Mouse (Mus musculus) ES-E14 (cell line): ENCODE measurements around the gene Ptpn13. TPM values are rescaled to one million over a fixed set of nuclear protein-coding genes. Genes with fewer than 3 reads are reported as not detected.

Experiments
- DNase-seq: peaks from one replicate; pipeline ENCODE4 v3.0.0-alpha.2; 2013; ENCODE audit warnings: low read depth, low spot score
- H3K27ac ChIP-seq: 2 replicates; pipeline ENCODE4 v1.5.1; 2012; ENCODE audit warnings: low read depth, mild to moderate bottlenecking, low read length, moderate library complexity, mixed read lengths; ENCODE audit not compliant: poor library complexity, insufficient read depth, severe bottlenecking
- H3K36me3 ChIP-seq: 2 replicates; pipeline ENCODE4 v1.6.1; 2012; ENCODE audit warnings: mild to moderate bottlenecking, low read length, moderate library complexity, mixed read lengths; ENCODE audit not compliant: control insufficient read depth, poor library complexity, insufficient read depth, severe bottlenecking
- H3K4me1 ChIP-seq, 2 experiments: fragments of 150-350 bp in 1 of 2; sonication (generic) in 1 of 2; 2 replicates each; pipeline ENCODE4 v1.6.1; 2012; ENCODE audit warnings: low read length in 2 of 2, mild to moderate bottlenecking in 1 of 2, mixed read lengths in 1 of 2; ENCODE audit not compliant: control insufficient read depth in 2 of 2, insufficient read depth in 2 of 2, poor library complexity in 1 of 2
- H3K4me3 ChIP-seq, 2 experiments: fragments of 150-350 bp in 1 of 2; sonication (generic) in 1 of 2; 2 replicates each; pipeline ENCODE4 v1.5.1; 2012; ENCODE audit warnings: low read length in 2 of 2, low read depth in 1 of 2, mild to moderate bottlenecking in 1 of 2, mixed read lengths in 1 of 2; ENCODE audit not compliant: insufficient read depth in 1 of 2, poor library complexity in 1 of 2, severe bottlenecking in 1 of 2
- H3K9ac ChIP-seq: 2 replicates; pipeline ENCODE4 v1.6.1; 2012; ENCODE audit warnings: low read depth, mild to moderate bottlenecking, low read length, mixed read lengths; ENCODE audit not compliant: poor library complexity, insufficient read depth, severe bottlenecking
- H3K9me3 ChIP-seq: fragments of 150-350 bp; sonication (generic); 2 replicates; pipeline ENCODE4 v1.6.1; 2012; ENCODE audit warnings: low read depth, mild to moderate bottlenecking, low read length; ENCODE audit not compliant: control insufficient read depth, insufficient read depth
- CHD2 ChIP-seq: IDR thresholded peaks from 2 replicates; pipeline ENCODE4 v1.6.1; 2014; ENCODE audit warnings: mild to moderate bottlenecking, low read depth, low read length, inconsistent platforms
- HCFC1 ChIP-seq: IDR thresholded peaks from 2 replicates; pipeline ENCODE4 v1.6.1; 2012; ENCODE audit warnings: low read length, inconsistent platforms, borderline replicate concordance; ENCODE audit not compliant: insufficient read depth
- MAFK ChIP-seq: IDR thresholded peaks from 2 replicates; pipeline ENCODE4 v1.6.1; 2014; ENCODE audit warnings: mild to moderate bottlenecking, low read depth, low read length, inconsistent platforms; ENCODE audit not compliant: insufficient read depth
- ZC3H11A ChIP-seq: IDR thresholded peaks from 2 replicates; pipeline ENCODE4 v1.6.1; 2012; ENCODE audit warnings: low read depth, mild to moderate bottlenecking, inconsistent platforms, low read length, borderline replicate concordance
- ZNF384 ChIP-seq: IDR thresholded peaks from 2 replicates; pipeline ENCODE4 v1.6.1; 2012; ENCODE audit warnings: low read depth, low read length, inconsistent platforms
- in situ Hi-C, 2 experiments: fragments of 600-800 bp; cut with MboI; formaldehyde crosslinking; loops; one replicate each; pipeline ENCODE4 v1.15.1; 2025; ENCODE audit warnings: low sequenced_read_pairs in 2 of 2, inconsistent platforms in 1 of 2; ENCODE audit not compliant: unreplicated experiment in 2 of 2
- total RNA-seq: library from RNA; depleted of rRNA; stranded (reverse); fragments of 300-350 nt; gene quantifications from 2 replicates; pipeline ENCODE4 v1.2.3, GENCODE M21; 2012

The Ptpn13 gene
- total RNA-seq, 1 experiment: 12.6 TPM

DNA sequence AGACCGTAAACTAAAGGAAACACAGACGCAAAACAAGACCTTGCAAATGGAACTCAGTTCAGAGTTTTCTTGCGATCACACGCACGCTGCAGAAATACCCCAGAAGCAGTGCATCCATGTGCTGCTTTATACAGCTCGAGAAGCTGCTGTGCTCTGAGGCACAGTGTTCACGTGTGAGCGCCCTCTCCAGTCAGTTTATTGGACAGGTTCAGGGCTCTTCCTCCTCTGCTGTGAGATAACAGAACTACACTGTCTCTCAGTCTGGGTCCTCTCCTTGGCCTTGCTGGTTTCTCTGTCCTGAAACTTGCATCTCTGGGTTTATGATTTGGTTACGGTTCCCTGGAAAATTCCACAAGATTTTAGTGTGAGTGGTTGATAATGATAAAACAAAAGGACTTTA lies 88.2 kb downstream of the Ptpn13 start:
- Histone ChIP-seq H3K4me1 (no peaks in the 10 kb centered on the region), H3K9me3 (no peaks in the 10 kb centered on the region), H3K36me3 (no peaks in the 10 kb centered on the region), H3K9ac (no peak overlapping the region), H3K4me3 (no peak overlapping the region), H3K27ac (no peak overlapping the region)
- TF ChIP-seq CHD2 (no peak), ZNF384 (no peak), HCFC1 (no peak), MAFK (no peak), ZC3H11A (no peak)
- in situ Hi-C loops: no loop called here
- no peak for DNase-seq

DNA sequence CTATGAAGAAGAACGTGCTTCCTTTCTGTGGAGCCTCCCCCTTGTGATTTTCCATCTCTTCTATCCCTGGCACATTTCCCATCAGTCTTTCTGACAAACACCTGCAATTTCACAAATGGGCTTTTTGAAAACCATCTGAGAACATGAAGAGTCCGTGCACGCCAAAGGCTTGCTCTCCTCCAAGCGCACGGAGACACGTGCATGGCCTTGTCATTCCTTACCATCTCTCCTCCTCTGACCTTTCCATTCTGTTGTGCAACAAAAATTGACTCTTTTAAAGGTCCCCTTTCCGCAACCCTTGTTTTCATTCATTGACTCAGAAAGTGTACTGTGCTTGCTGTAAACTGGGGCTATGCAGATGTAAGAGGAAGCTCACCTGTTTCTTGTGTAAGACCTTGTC lies 89.4 kb downstream of the Ptpn13 start:
- Histone ChIP-seq H3K4me3 (no peak overlapping the region), H3K36me3 (no peaks in the 10 kb centered on the region; the same call in 1 of the 2 replicates), H3K9ac (no peak overlapping the region), H3K9me3 (no peaks in the 10 kb centered on the region), H3K27ac (no peak overlapping the region), H3K4me1 (no peaks in the 10 kb centered on the region)
- TF ChIP-seq HCFC1 (no peak), ZC3H11A (no peak), CHD2 (no peak), ZNF384 (no peak), MAFK (no peak)
- in situ Hi-C loops: no loop called here
- no peak for DNase-seq

DNA sequence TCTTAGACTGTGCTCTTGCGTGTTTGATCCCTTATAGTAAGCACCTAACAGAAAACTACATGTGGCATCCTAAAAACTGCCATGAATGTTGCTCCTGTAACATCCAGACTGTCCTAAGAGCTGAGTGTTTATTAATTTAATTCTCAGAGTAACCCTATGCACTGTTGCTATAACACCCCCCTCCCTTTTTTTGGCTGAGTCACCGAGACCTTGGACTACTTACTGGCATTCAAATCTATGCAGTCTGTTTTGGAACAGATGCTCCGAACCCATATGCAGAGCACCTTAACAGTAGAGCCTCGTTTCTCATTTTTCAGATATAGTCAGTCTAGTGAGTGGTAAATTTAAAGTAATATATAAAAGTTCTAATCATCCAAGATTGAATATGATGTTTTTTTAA lies 90.9 kb downstream of the Ptpn13 start:
- H3K4me3 ChIP-seq: no peak overlapping the region
- in situ Hi-C loops: no loop called here
- TF ChIP-seq CHD2: no peak
- no peak for TF ChIP-seq ZC3H11A
- TF ChIP-seq HCFC1: no peak
- TF ChIP-seq ZNF384: no peak
- no peak for TF ChIP-seq MAFK
- DNase-seq: no peak
- H3K4me1 ChIP-seq: no peaks in the 10 kb centered on the region
- no peaks in the 10 kb centered on the region; the same call in 1 of the 2 replicates for H3K36me3 ChIP-seq
- H3K9me3 ChIP-seq: no peaks in the 10 kb centered on the region
- H3K27ac ChIP-seq: no peak overlapping the region
- no peak overlapping the region for H3K9ac ChIP-seq

DNA sequence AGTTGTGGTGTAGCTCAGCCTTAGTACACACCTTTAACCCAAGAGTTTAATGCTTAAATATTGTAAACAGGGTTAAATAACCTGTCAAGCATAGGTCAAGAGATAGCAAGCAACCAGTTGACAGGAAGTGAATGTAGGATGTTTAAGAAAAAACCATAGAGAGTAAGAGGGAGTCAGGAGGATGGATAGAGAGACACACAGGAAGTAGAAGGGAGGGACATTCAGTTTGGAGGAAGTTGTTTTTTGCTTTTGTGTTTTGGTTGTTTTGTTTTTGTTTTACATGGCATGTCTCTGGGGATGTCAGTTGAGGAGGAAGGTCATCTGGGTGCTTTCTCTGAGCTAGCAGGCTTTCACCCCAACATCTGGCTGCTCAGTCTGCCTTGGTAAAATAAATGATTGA lies 91.6 kb downstream of the Ptpn13 start:
- Histone ChIP-seq H3K36me3 (no peaks in the 10 kb centered on the region; the same call in 1 of the 2 replicates), H3K9ac (no peak overlapping the region), H3K4me1 (no peaks in the 10 kb centered on the region), H3K9me3 (no peaks in the 10 kb centered on the region), H3K27ac (no peak overlapping the region), H3K4me3 (no peak overlapping the region)
- in situ Hi-C loops: no loop called here
- TF ChIP-seq MAFK (no peak), ZNF384 (no peak), ZC3H11A (no peak), CHD2 (no peak), HCFC1 (no peak)
- no peak for DNase-seq

DNA sequence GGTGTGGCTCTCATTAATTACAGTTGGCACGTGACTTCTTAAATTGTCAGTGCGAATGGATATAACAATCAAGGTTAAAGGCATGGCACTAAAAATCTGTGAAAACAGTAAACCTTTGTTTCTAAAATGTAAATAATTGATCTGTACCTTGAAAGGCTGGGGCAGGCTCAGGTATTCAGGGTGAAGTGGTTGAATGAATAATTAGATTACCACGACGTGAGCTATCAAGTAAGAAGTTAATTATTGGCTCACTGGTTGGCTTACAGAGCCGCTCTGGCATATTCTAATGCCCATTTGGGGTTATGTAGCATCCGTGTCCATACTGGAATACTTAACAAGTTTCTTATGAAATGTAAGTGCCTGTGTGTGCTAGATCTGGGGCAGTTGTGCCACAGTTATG lies 92.6 kb downstream of the Ptpn13 start:
- no peak overlapping the region for H3K4me3 ChIP-seq
- DNase-seq: no peak
- in situ Hi-C loops: no loop called here
- no peaks in the 10 kb centered on the region; the same call in 1 of the 2 replicates for H3K36me3 ChIP-seq
- TF ChIP-seq CHD2: no peak
- no peak for TF ChIP-seq ZC3H11A
- TF ChIP-seq MAFK: no peak
- H3K27ac ChIP-seq: no peak overlapping the region
- H3K9ac ChIP-seq: no peak overlapping the region
- H3K9me3 ChIP-seq: no peaks in the 10 kb centered on the region
- no peaks in the 10 kb centered on the region for H3K4me1 ChIP-seq
